Mouse (Mus musculus): ENCODE results near the gene Cd2. TPM values are rescaled to one million over a fixed set of nuclear protein-coding genes. Genes with fewer than 3 reads are reported as not detected.

The Cd2 gene
- total RNA-seq, 2 experiments from 2014 or later, result 17.6 to 28.4 TPM

DNA sequence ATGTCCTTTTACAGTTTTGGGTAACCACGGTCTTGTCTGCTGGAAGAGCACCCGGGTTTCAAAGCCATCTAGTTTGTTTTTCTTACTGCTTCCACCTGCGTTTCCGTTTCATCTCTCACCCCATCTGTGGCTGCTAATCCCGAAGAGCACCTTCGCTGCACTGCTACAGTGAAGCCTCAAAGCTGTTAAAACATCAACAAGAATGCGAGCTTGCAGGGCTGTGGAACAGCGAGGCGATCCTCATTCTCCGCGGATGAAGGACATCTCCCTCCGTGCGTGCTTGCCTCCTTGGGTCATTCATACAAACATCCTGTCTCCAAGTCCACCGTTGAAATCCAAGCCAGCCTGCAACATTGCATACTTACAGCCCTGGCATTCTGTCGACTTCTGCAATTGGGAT, 51.5 kb downstream of the Cd2 start:
- ATAC-seq (replicated peaks; ENCODE audit: low FRiP score, poor library complexity, severe bottlenecking), result no peak

DNA sequence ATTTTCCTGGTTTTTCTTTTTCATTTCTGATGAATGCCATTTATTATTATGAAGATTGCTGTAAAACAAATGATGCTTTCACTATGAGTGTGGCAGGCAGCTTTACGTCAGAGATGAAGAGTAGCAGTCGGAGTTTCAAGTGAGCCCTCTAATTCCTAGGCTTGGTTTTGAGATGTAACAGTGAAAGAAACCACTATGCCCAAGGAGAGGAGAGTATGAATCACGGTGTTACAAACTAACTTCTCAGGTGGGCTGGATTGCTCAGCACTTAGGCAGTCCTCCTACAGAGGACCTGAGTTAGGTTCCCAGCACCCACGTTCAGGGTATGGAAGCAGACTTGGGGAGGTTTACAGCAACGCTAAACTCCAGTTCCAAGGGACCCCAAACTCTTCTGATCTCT, 52.4 kb downstream of the Cd2 start:
- no peak for ATAC-seq (replicated peaks; ENCODE audit: low FRiP score, poor library complexity, severe bottlenecking)

DNA sequence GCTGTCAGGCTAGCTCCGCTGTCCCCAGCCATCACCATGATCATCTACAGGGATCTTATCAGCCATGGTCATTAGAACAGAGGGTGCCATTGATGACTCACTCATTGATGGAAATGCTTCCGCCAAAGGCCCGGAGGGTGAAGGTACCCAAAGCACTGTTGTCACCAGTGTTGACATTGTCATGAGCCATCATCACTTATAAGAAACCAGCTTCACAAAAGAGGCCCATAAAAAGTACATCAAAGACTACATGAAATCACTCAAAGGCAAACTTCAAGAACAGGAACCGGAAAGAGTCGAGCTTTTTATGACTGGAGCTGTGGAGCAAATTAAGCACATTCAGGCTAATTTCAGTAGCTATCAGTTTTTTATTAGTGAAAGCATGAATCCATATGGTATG, 54.3 kb downstream of the Cd2 start:
- ATAC-seq (replicated peaks; ENCODE audit: low FRiP score, poor library complexity, severe bottlenecking), result no peak

DNA sequence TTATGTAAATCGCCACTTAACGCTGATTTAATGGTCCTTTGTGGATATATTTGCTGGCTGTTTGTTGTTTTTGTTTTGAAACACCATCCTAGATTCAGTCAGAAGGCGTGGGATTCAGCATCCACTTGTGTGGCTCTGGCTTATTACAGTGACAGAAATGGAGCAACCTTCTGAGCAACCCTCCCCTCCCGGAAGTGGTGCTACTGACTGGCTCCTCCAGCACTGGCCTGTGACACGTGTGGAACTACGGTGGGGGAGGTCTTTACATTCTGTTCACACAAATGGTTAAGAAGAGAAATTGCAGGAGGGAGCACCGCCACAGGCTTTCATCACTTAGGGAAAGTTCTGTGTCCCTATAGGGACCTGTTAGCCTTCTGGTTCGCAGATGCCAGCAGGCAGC, 55.2 kb downstream of the Cd2 start:
- no peak for ATAC-seq (replicated peaks; ENCODE audit: low FRiP score, poor library complexity, severe bottlenecking)

DNA sequence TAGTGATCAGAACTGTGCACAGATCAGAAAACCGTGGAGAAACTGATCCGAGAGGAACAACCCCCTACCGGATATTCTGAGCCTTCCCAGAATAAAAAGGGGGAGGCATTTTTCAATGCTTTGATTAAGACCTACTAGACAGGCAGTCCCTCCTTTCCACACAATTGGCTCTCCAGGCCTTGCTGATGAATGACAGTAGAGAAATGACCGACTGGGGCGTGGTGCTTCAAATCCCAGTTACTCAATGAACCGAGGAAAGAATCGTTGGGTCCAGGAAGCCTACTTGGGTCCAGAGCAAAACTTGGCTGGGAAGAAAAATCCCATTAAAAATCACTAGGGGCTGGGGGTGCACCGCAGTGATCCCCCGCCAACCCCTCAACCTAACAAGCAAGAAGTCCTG, 57.5 kb downstream of the Cd2 start:
- no peak for ATAC-seq (replicated peaks; ENCODE audit: low FRiP score, poor library complexity, severe bottlenecking)

DNA sequence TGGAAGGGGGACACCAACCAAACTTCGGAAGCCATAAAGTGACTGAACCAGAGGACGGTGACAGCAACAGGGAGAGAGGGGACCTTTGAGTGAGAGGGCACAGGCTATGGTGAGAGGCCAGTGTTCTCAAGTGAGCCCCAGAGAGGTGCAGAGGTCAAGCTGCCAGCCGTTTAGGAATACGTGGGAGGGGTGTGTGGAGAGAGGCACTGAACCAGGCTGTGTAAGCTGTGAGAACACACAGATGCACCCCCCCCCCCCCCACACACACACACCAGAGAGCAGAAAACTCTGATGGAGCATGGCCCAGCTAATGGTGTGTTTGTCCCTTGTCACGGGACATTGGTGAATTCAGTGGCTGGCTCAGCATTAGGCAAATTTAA, 58.2 kb downstream of the Cd2 start:
- no peak for ATAC-seq (replicated peaks; ENCODE audit: low FRiP score, poor library complexity, severe bottlenecking)

DNA sequence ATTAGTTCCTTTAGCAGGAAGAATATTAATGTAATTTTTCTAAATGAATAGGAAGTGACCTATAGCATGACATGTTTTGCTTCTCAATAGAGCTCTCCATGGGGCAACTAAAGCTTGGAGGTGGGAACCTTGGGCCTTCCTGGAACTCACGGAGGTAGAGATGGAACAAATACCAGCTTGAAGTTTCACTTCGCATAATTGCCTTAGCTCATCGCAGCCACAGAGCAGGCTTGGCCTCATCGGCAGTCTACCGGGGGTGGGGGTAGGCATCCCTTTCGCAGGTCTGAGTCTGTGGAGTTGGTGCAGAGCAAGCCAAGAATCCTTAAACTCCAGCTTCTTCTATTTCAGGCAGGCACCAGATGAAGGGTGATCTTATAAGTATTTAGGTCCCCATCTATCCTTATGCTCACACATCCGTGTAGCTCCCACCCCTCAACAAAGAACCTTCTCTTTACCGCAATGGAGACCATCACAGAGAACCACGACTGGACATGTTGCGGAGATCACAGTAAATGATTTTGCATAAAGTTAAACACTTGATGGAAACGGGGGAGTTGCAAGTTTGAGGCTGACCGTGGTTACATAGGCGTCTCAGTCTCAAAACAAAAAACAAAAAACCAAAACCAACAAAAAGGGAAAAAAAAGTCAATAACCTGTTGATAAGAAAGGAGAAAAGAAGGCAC, 58.7 kb downstream of the Cd2 start:
- no peak for ATAC-seq (replicated peaks; ENCODE audit: low FRiP score, poor library complexity, severe bottlenecking)

DNA sequence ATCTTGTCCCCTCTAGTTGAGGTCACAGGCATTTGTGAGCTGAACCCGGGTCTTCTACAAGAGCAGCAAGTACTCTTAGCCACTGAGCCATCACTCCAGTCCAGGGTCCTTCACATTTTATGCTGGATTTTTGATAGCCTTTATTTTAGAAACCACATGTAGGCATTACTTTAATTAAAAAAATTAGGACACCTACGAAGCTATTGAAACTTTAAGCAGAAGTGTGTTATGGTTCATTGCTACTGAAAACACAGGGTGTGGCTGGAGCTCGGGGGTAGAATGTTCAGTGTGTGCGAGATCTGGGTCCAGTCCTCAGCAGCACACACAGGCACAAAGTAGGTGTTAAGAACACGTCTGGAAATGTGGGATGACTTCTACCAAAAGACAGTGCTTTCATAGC, 59.7 kb downstream of the Cd2 start:
- ATAC-seq (replicated peaks; ENCODE audit: low FRiP score, poor library complexity, severe bottlenecking), result no peak

Other genes starting within 250 kb of the Cd2 start
- 0.84 TPM in 1 of 2 replicates, not detected in the other for gene Ptgfrn, start 177.7 kb downstream of the Cd2 start, total RNA-seq (2015; ENCODE audit: low replicate concordance)
- not detected in 2 replicates for gene Ptgfrn, start 177.7 kb downstream of the Cd2 start, total RNA-seq (2017; ENCODE audit: low replicate concordance)
- gene Igsf3, start 89.1 kb upstream of the Cd2 start, total RNA-seq (2015; ENCODE audit: low replicate concordance), result 4.3 and 6.7 TPM in 2 replicates
- 2.6 and 7.1 TPM in 2 replicates for gene Igsf3, start 89.1 kb upstream of the Cd2 start, total RNA-seq (2017; ENCODE audit: low replicate concordance)